Mouse (Mus musculus) liver, adult 2 months (tissue): Measurements from ENCODE around the gene Zfp961.

ENCODE experiments used
- CTCF ChIP-seq: fragments of 200-500 bp; IDR thresholded peaks from 2 replicates; pipeline ENCODE4 v1.5.1; 2011; ENCODE audit warnings: low read depth, low read length, control low read depth
- POLR2A ChIP-seq: fragments of 200-500 bp; IDR thresholded peaks from 2 replicates; pipeline ENCODE4 v1.6.1; 2011; ENCODE audit warnings: low read length, control low read depth; ENCODE audit not compliant: insufficient read depth; ENCODE audit errors: extremely low read depth

DNA sequence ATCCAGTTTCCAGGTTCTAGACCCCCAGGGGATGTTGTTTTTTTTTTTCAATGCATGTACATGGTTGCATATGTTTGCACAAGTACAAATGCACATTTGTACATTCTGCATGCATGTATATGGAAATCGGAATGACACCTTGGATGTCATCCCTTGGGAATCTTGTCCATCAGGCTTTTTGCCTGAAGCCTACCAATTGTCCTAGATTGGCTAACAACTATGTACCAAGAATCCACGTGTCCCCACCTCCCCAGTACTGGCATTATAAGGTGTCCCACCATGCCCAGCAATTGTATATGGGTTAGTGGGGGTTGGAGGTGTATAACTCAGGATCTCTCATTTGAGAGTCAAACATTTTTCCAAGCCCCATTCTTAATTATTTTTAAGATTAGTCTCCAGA is 38.6 kb upstream of the Zfp961 start:
- no peak for TF ChIP-seq CTCF
- no peak for TF ChIP-seq POLR2A
